ENCODE assay signal across 8 mouse cellular contexts in genomic region chr2:52605321-52605720, GRCm38 (mm10).
DNase-seq lines count a peak whose midpoint lies in the region; ATAC-seq lines count a peak whose summit lies in the region.

No protein-coding gene starts in this region.

- no peak overlapping the region for H3K27ac ChIP-seq in forebrain, embryonic 15.5 days (replicated peaks)
- H3K27ac ChIP-seq in neural tube, embryonic 14.5 days (ENCODE audit: low read depth, low read length), result no peak overlapping the region

- H3K36me3 ChIP-seq in forebrain, embryonic 15.5 days, result no peaks in the 10 kb centered on the region
- no peaks in the 10 kb centered on the region for H3K36me3 ChIP-seq in neural tube, embryonic 14.5 days (ENCODE audit: control insufficient read depth, insufficient read depth, low read length)

- no peak overlapping the region for H3K4me3 ChIP-seq in forebrain, embryonic 15.5 days
- H3K4me3 ChIP-seq in neural tube, embryonic 14.5 days (ENCODE audit: low read depth, low read length), result no peak overlapping the region

- intact Hi-C loops in left cerebral cortex, postnatal 4 days (cut with DNase I), result no loop called here

- H3K27me3 ChIP-seq in forebrain, embryonic 15.5 days, result no peaks in the 10 kb centered on the region
- no peaks in the 10 kb centered on the region for H3K27me3 ChIP-seq in neural tube, embryonic 14.5 days (ENCODE audit: control insufficient read depth, insufficient read depth, low read length)

- ATAC-seq in CD4-positive, CD25-positive, alpha-beta regulatory T cell, adult 4 months, result peak; percentile 79
- ATAC-seq in forebrain, embryonic 15.5 days (replicated peaks), result peak; percentile 66
- ATAC-seq in neural tube, embryonic 14.5 days (ENCODE audit: low read depth), result 0 out of 2 replicates have a peak, but pooled peaks have one; percentile 60

- no peaks in the 10 kb centered on the region for H3K4me1 ChIP-seq in forebrain, embryonic 15.5 days
- no peaks in the 10 kb centered on the region for H3K4me1 ChIP-seq in neural tube, embryonic 14.5 days (ENCODE audit: control insufficient read depth, insufficient read depth, low read length)

- no peak overlapping the region for H3K4me2 ChIP-seq in forebrain, embryonic 15.5 days (replicated peaks)
- no peak overlapping the region for H3K4me2 ChIP-seq in neural tube, embryonic 14.5 days (ENCODE audit: low read depth, low read length)

- no peak overlapping the region for H3K9ac ChIP-seq in forebrain, embryonic 15.5 days (replicated peaks)
- H3K9ac ChIP-seq in neural tube, embryonic 14.5 days (replicated peaks; ENCODE audit: low read depth, low read length), result no peak overlapping the region

- no peaks in the 10 kb centered on the region for H3K9me3 ChIP-seq in forebrain, embryonic 15.5 days
- no peaks in the 10 kb centered on the region for H3K9me3 ChIP-seq in neural tube, embryonic 14.5 days (ENCODE audit: control insufficient read depth, low read length)

- DNase-seq in A20 (ENCODE audit: low read depth, low spot score), result peak; percentile 66
- DNase-seq in c-Kit-positive CD71-negative TER-119-negative erythroid progenitor cells, embryonic 14.5 days (ENCODE audit: low read depth), result peak; percentile 58
- DNase-seq in induced T-regulatory cell, adult 2 months (ENCODE audit: low read depth), result peak; percentile 82
- DNase-seq in left cerebral cortex, postnatal 4 days, result peak; percentile 66
- DNase-seq in urinary bladder, postnatal 4 days (ENCODE audit: low spot score in 2 of 2), result peak; percentile 38 to 71

- 18% methylated on average over 4 of the region's 4 CpGs for WGBS in forebrain, embryonic 15.5 days
- 23% methylated on average over 4 of the region's 4 CpGs for WGBS in neural tube, embryonic 14.5 days
